Mouse (Mus musculus): ENCODE data around the gene Agpat1. TPM values are rescaled to one million over a fixed set of nuclear protein-coding genes. Genes with fewer than 3 reads are reported as not detected.

The Agpat1 gene
- total RNA-seq, 2 experiments from 2014 or later, result 170 to 172 TPM

DNA sequence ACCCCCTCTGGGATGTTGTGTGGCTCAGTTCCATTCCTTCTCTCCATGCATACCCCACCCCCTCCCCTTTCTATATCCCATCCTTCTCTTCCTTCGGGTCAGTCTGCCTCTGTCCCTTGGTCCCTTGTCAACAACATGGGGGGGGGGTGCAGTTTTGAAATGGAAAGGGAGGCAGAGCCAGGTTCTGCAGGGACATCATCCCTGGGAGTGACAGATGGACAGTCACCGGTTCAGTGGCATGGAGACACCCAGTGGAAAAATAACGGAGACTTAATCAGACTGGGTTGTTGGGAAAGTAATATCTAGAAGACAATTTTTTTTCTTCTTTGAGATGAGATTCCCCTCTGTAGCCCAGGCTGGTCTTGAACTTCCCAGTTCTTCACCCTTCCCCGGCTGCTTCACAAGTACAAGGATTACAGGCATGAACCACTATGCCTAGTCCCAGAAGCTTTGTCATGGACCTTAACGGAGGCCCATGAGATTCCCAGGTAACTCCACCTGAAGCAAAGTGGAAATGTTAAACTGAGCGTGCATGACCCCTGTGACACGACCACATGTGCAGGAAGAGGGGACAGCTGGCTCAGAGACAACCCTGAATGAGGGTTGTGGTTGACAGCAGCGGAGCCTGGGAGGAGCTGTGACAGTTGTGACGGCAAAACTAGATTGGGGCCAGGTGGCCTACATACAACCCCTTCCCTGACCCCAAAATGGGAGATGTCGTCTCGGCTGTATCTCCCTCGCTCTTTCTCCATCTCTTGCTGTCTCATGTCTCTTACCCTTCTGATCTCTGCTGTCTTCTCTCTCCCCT is 25.9 kb downstream of the Agpat1 start:
- DNase-seq (ENCODE audit: extremely low spot score in 1 of 2, low spot score in 1 of 2), result no peak

- no peak for DNase-seq (ENCODE audit: extremely low spot score in 1 of 2, low spot score in 1 of 2)
Measured at GRCm38 (mm10) chr17:34630761-34631301, 26.8 kb downstream of the Agpat1 start.

- no peak for DNase-seq (ENCODE audit: extremely low spot score in 1 of 2, low spot score in 1 of 2)
Measured at GRCm38 (mm10) chr17:34631647-34632046, 27.6 kb downstream of the Agpat1 start.

GRCm38 (mm10) chr17:34632261-34632691 is 28.2 kb downstream of the Agpat1 start:
- DNase-seq (ENCODE audit: extremely low spot score in 1 of 2, low spot score in 1 of 2), result peak; percentile 74 to 80

DNA sequence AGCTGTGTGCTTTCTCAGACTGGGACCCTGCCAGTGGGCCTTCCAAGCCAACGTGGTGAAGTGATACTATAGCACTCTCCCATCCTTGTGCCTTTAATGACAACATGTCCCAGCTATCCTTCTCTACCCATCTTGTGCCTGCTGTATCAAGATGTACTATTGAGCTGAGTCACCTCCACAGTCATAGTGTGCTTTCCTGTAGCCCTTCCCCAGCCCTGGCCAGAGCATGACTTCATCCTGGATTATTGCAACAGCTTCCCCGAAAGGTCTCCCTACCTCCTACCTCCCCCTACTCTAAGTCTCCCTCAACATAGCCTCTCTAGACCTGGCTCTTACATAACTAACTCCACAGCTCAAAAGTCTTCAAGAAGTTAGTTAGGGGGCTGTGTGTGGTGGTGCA is 31.6 kb downstream of the Agpat1 start:
- DNase-seq (ENCODE audit: extremely low spot score in 1 of 2, low spot score in 1 of 2), result no peak

DNA sequence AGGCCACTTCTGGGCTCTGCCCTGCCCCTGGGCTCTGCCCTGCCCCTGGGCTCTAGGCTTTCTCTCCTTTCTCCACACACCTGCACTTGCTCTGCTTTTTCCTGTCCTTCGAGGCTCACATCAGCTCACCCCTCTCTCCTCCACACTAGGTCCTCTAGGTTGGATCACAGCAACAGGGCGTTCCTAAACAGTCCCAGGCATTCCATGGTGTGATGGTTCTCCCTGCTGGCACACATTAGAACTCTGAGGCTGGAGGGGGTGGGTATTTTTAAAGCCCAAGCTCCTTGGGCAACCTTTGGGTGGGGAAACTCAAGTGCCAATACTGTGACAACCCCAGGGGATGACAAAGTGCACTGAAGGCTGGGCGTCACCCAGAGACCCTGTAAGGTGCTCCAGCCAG is 33.4 kb downstream of the Agpat1 start:
- DNase-seq (ENCODE audit: extremely low spot score in 1 of 2, low spot score in 1 of 2), result no peak

- no peak for DNase-seq (ENCODE audit: extremely low spot score in 1 of 2, low spot score in 1 of 2)
Measured at GRCm38 (mm10) chr17:34639461-34640255, 35.6 kb downstream of the Agpat1 start.

DNA sequence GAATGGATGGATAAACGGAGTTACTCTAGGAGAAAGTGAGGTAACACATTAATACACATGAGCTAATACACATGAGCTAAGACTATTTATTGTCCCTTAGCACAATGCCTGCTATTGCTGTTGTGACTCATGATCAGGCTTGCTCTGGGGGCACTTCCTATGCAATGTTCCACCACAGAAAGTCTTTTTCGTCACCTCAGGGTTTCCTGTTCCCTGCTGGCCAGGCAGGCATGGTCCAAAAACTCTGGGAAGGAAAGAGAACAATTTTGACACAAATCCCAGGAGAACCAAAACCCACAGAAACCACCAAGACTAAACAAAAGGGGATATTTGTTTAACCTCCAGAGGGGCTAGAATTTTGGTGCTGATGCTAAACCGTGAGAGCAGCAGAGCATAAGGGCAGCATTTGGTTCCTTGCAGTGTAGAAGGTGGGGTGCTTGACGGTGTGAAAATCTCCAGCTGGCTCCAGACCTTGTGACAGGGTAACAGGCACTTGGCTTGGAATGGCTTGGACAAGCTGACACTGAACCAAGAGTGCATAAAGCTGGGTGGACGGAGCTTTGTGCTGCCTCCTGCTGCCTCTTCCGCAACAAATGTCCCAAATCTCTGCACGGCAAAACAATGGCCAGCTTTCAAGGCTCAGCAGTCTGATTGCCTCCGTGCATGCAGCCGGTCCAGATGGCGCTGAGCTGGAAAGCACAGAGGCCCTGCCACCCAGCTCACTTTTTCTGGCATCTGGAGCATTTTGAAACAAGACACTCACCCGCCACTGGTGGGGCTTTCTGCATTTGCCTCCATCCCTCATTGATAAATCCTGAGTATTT is 36.9 kb downstream of the Agpat1 start:
- no peak for DNase-seq (ENCODE audit: extremely low spot score in 1 of 2, low spot score in 1 of 2)

DNA sequence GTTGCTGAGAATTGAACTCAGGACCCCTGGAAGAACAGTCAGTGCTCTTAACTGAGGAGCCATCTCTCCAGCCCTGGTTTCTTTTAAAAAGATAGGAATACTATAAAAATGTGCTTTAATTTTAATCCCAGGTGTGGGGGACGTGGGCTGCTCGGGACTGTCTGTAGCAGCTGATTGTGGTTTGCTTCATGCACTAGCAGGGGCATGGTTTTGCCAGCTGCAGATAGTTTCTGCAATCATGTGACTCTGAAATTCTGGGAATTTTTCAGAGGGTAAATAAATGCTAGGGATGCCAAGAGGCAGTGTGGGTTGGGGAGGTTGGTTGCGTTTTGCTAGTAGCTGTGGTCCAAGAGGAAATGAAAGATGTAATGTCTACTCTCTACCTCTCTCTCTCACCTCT is 37.9 kb downstream of the Agpat1 start:
- DNase-seq (ENCODE audit: extremely low spot score in 1 of 2, low spot score in 1 of 2), result no peak

GRCm38 (mm10) chr17:34643379-34643778 is 39.3 kb downstream of the Agpat1 start:
- DNase-seq (ENCODE audit: extremely low spot score in 1 of 2, low spot score in 1 of 2), result no peak

DNA sequence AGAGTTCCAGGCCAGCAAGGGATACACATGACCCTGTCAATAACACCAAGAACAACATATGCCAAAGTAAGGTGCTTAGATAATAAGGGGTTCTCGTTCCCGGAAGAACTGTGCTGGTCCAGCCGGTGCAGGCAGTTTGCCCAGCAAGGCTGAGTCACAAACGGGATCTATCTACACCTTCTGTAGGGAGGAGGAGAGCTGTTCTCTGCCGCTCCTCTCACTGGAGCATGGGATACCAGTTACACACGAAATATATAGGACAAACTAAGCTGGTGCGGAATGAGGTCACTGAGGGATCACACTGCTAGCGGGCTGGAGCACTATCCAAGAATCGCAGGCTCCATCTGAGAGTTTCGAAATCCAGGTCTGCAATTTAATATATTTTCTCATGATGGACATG is 39.9 kb downstream of the Agpat1 start:
- DNase-seq (ENCODE audit: extremely low spot score in 1 of 2, low spot score in 1 of 2), result no peak

DNA sequence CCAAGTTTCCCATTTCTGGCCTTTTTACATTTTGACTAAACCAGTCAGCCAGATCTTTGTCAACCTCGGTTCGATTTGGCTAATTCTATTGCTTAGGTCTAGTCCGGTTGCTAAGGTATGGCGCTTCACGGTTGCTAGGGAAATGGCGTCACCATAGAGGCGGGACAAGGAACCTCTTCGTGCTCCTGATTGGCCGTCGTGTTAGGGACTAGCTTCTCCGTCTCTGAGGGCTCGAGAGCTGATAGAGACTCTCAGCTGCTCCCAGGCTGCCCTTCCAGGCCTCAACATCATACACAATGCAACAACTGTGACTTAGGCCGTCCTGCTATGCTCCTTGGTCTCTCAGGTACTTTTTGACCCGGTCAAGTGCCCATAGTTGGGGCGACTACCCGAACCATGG is 40.5 kb downstream of the Agpat1 start, which contains the start of gene Fkbpl:
Gene Fkbpl (plus strand): TSS at position 157 of the 400 bp plus-strand sequence.
- DNase-seq (ENCODE audit: extremely low spot score in 1 of 2, low spot score in 1 of 2), result peak; percentile 83 to 88

DNA sequence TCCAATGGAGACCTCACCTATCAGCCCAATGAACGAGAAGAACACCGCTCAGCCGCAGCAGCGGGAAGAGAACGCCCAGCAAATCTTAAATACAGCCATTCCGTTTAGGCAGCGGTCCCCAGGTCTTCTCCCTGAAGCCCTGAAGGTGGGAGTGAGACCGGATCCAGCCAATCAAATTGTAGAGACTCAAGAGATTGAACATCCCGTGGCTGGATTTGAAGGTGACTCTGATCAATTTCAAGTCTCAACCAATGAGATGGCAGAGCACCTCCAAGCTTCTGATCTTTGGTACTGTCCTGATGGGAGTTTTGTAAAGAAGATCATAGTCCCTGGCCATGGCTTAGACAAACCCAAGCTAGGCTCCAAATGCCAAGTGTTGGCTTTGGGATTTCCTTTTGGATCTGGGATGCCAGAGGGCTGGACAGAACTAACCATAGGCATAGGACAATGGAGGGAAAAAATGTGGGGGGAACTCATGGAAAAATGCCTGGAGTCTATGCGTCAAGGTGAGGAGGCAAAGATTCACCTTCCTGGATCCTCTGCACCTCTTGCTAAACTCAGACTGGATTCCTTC is 41.3 kb downstream of the Agpat1 start:
- DNase-seq (ENCODE audit: extremely low spot score in 1 of 2, low spot score in 1 of 2), result no peak

DNA sequence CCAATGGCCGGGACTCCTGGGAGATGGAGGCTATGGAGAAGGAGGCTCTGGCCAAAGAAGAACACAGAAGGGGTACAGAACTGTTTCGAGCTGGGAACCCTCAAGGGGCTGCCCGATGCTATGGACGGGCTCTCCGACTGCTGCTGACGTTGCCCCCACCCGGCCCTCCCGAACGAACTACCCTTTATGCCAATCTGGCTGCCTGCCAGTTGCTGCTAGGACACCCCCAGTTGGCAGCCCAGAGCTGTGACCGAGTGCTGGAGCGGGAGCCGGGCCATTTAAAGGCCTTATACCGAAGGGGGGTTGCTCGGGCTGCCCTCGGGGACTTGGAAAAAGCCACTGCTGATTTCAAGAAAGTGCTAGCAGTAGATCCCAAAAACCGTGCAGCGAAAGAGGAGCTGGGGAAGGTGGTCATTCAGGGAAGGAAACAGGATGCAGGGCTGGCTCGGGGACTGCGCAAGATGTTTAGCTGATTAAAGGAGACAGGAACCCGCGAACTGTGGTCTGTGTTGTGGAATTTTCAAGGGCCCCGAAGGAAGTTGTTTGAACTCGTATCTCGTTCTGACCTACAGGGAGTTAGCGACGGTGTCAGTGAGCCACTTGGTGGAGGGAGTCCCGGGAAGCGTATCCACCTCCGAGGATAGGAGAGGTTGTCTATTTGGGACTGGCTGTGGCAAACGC is 41.9 kb downstream of the Agpat1 start:
- no peak for DNase-seq (ENCODE audit: extremely low spot score in 1 of 2, low spot score in 1 of 2)

DNA sequence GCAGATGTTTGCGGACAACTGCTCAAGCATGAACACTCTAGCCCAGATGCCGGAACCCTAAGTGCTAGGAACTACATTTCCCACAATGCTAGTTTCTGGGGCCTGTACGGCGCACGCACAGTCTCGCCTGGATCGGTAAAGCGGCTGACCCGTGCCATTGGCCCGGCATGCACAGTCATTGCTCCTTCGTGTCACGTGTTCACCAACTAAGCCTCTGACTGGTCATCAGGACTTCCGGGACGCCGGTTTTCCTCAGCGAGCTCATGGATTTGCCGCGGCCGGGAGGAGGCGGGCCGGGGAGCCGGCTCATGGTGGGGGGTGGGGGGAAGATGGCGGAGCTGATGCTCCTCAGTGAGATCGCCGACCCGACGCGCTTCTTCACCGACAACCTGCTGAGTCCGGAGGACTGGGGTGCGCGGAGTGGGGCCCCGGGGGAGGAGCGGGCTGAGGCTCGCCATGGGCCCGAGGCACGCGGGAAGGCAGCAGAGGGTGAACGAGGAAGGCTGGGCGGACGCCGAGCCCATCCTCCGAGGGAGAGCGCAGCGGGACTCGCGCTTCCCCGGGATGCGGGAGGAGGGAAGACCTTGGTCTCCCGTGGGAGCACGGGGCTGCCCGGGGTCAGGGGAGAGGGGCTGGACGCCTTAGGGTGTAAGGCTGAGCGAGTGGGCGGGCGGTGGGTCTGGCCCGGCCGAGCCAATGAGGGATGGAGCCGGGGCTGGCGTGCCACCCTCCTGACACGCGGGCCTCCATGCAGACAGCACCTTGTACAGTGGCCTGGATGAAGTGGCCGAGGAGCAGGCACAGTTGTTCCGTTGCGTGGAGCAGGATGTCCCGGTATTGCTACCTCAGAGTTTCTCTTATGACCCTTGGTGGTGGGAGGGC is 43.1 kb downstream of the Agpat1 start, which contains the start of gene Atf6b:
Gene Atf6b (plus strand): TSS at position 241 of the 882 bp plus-strand sequence.
- peak; percentile 71 to 76 for DNase-seq (ENCODE audit: extremely low spot score in 1 of 2, low spot score in 1 of 2)

GRCm38 (mm10) chr17:34648141-34648890 is 44.3 kb downstream of the Agpat1 start:
- DNase-seq (ENCODE audit: extremely low spot score in 1 of 2, low spot score in 1 of 2), result no peak

DNA sequence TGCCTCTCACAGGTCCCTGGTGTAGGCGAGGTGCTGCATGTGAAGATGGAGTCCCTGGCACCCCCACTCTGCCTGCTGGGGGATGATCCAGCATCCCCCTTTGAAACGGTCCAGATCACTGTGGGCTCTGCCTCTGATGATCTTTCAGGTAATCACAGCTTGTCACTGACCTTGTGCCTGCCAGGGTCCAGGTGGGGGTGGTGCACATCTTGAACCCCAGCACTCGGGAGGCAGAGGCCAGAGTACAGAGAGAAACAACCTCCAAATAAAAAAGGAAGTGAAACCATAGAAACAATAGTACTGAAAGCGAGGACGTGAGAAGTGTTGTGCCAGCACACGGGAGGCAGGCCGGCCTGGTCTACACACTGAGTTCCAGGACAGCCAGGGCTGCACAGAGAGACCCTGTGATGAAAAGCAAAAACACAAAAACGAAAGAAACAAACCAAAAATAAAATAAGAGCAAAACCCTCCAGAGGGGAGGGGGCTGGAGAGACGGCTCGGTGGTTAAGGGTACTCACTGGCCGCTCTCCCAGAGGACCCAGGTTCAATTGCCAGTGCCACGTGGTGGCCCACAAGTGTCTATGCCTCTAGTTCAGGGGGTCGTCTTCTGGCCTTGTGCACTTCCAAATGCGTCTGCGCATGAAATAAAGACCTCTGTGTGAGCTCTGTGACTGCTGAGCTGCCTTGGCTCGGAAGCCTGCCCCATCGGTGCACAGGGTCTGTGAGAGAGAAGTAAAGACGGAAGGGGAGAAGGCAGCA is 45.2 kb downstream of the Agpat1 start:
- no peak for DNase-seq (ENCODE audit: extremely low spot score in 1 of 2, low spot score in 1 of 2)

Data from layer of hippocampus, postnatal 25 days (tissue).